Mouse (Mus musculus) CD4-positive naive resting alpha-beta T cell, adult 76 days (primary cell): Measurements from ENCODE around the gene Gm572. TPM values are rescaled to one million over a fixed set of nuclear protein-coding genes. Genes with fewer than 3 reads are reported as not detected.

Source experiments
- total RNA-seq: library from RNA; stranded (reverse); gene quantifications from one replicate; pipeline ENCODE4 v1.2.4, GENCODE M21; 2023

Gm572 gene
- not detected for total RNA-seq

DNA sequence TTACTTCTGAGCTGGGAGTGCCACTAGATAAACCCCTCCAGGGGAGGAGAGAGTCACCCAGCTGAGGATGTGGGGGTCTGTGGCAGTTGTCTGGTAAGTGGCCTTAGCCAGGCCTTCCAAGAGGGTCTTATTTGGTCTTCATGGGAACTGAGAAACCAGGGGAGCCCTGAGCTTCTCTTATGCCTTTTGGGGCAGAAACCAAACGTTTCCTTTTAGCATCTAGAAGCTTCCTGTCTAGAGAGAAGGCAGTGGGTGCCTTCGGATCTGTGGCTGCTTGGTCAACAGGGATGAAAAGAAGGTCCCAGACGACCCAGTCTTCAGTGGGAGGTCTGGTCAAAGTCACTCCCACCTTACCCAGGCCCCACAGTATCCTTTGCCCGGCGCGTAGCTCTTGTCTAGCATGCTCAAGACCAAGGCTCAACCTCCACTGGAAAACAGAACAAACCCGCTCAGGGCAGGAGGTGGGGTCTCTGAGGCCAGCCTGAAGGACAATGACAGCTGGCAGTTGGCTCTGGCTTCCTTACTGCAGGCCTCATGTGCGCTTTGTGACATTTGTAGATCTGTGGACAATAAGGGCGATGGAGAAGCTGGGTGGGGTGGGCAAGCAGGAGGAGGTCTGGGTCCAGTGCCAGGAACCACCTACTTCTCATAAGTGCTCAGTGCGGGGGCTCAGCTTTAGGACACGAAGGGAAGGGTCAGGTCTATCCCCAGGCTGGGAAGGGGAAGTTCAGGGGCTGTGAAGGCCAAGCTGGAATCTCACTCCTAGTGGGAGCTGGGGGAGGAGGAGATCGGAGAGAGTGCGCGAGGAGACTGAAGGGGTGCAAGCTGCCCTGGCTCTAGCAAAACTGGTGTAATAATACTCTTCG is at the start of gene Gm572:
TSS of gene Gm572 (plus strand) at position 27 of the 866 bp plus-strand sequence.

DNA sequence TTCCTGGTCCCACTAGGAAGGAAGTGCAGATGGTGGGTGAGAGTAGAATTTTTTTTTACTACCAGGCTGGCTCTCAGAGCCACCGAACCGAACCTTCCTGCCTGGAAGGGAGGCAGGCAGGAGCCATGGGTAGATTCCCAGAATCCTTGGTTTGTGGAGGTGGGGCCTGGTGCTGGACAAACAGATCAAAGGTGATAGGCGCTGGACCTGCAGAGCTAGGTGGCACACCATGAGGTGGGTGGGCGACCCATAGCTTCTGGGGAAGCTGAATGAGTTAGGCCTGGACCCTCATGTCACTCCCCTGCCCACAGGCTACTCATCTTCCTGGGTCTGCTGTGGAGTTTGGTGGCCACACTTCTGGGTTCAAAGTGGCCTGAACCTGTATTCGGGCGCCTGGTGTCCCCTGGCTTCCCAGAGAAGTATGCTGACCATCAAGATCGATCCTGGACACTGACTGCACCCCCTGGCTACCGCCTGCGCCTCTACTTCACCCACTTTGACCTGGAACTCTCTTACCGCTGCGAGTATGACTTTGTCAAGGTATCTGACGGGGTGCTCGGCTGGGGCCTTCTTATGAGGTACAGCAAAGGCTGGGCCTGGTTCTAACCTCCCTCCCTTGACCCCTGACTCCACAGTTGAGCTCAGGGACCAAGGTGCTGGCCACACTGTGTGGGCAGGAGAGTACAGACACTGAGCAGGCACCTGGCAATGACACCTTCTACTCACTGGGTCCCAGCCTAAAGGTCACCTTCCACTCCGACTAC is 40.6 kb upstream of the Gm572 start, which contains the start of gene Masp2:
TSS of gene Masp2 (plus strand) at position 198 of the 764 bp plus-strand sequence.

DNA sequence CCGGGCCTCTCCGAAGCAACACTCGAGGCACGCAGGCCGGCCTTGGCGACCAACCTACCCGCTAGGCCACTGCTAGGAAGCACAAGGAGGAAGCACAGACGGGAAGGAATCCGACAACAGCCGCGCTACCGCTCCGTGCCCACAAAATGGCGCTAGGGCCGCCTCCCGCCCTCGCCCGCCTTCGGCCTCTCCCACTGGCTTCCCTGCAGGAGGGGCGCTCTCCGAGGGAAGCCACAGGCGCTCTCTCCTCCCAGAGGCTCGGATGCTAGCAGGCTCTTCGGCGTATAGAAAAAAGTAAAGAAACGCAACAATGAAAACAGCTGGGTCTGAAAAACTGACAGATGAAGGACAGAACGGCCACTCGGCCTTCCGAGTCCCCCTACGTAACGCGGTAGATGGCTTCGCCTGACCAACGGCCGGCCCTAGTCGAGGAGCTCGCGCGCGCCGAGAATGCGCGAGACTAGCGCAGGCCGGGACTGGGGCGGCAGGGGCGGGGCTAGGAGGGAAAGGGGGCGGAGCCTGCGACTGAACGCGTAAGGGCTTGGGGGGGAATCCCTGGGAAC is 16.4 kb upstream of the Gm572 start, which contains the start of gene Tardbp:
TSS of gene Tardbp (minus strand) at position 397 of the 563 bp plus-strand sequence.

Other genes with a start within 250 kb of the Gm572 start
- gene Ubiad1, start 198.5 kb upstream of the Gm572 start, total RNA-seq = 6.5 TPM
- gene Mtor, start 194.7 kb upstream of the Gm572 start, total RNA-seq = 40.8 TPM
- not detected for gene Angptl7, start 142.9 kb upstream of the Gm572 start, total RNA-seq
- 113 TPM for gene Exosc10, start 84.9 kb upstream of the Gm572 start, total RNA-seq
- gene Srm, start 51.8 kb upstream of the Gm572 start, total RNA-seq = 28.2 TPM
- gene Masp2, start 40.8 kb upstream of the Gm572 start, total RNA-seq = 0.47 TPM
- gene Tardbp, start 16.3 kb upstream of the Gm572 start, total RNA-seq = 331 TPM
- 8.4 TPM for gene Casz1, start 161.1 kb downstream of the Gm572 start, total RNA-seq